Mouse (Mus musculus) midbrain, embryonic 14.5 days (tissue): ENCODE measurements around the gene Cdk15. TPM values are rescaled to one million over a fixed set of nuclear protein-coding genes. Genes with fewer than 3 reads are reported as not detected.

ENCODE experiments used
- ATAC-seq: fragments of 200-750 bp; cut with Nextera tagmentation; 2 replicates; pipeline ENCODE4 v1.8.0; 2017; ENCODE audit warnings: moderate number of reproducible peaks, moderate library complexity; ENCODE audit not compliant: low FRiP score, low TSS enrichment
- DNase-seq: peaks from one replicate; pipeline ENCODE4 v3.0.0-alpha.2; 2015
- H3K27ac ChIP-seq: fragments of 300-500 bp; sonication (generic); replicated peaks from 2 replicates; pipeline ENCODE4 v1.5.1; 2014; ENCODE audit warnings: mild to moderate bottlenecking, low read depth, low read length, moderate library complexity
- H3K27me3 ChIP-seq: fragments of 300-500 bp; sonication (generic); 2 replicates; pipeline ENCODE4 v1.6.1; 2014; ENCODE audit warnings: low read length, control low read depth, mixed read lengths; ENCODE audit not compliant: control insufficient read depth, insufficient read depth
- H3K36me3 ChIP-seq: fragments of 300-500 bp; sonication (generic); 2 replicates; pipeline ENCODE4 v1.6.1; 2014; ENCODE audit warnings: low read length, control low read depth; ENCODE audit not compliant: control insufficient read depth, insufficient read depth
- H3K4me1 ChIP-seq: fragments of 300-500 bp; sonication (generic); 2 replicates; pipeline ENCODE4 v1.6.1; 2014; ENCODE audit warnings: mild to moderate bottlenecking, antibody characterized with exemption, low read length, control low read depth; ENCODE audit not compliant: control insufficient read depth, insufficient read depth
- H3K4me2 ChIP-seq: fragments of 300-500 bp; sonication (generic); 2 replicates; pipeline ENCODE4 v1.6.1; 2014; ENCODE audit warnings: mild to moderate bottlenecking, low read length, moderate library complexity
- H3K4me3 ChIP-seq: fragments of 300-500 bp; sonication (generic); replicated peaks from 2 replicates; pipeline ENCODE4 v1.5.1; 2014; ENCODE audit warnings: low read depth, low read length
- H3K9ac ChIP-seq: fragments of 300-500 bp; sonication (generic); replicated peaks from 2 replicates; pipeline ENCODE4 v1.6.1; 2014; ENCODE audit warnings: mild to moderate bottlenecking, low read length, moderate library complexity
- H3K9me3 ChIP-seq: fragments of 300-500 bp; sonication (generic); 2 replicates; pipeline ENCODE4 v1.6.1; 2016; ENCODE audit warnings: low read length, control low read depth, mixed read lengths; ENCODE audit not compliant: control insufficient read depth
- WGBS: fragments of 180-500 bp; shearing (Covaris S2); extraction: QIAGEN DNeasy Blood & Tissue Kit; methylation state at CpG from one replicate; pipeline ENCODE4 v1.1.7; 2014; 5-methylcytosine and 5-hydroxymethylcytosine counted together
- polyA plus RNA-seq: library from polyadenylated mRNA; unstranded; fragments of >200 nt; fragmentation: Nextera tagmentation; extraction: Ambion mirVana; gene quantifications from 2 replicates; pipeline ENCODE4 v1.2.1, GENCODE M21; 2014

The Cdk15 gene
- polyA plus RNA-seq, 1 experiment from 2014 or later = 1.7 TPM

GRCm38 (mm10) chr1:59287733-59288132 is 31.0 kb downstream of the Cdk15 start:
- H3K4me1 ChIP-seq = no peaks in the 10 kb centered on the region
- no peak overlapping the region for H3K27ac ChIP-seq
- H3K9me3 ChIP-seq = 0 out of 2 replicates have a peak, but pooled peaks cover 3% of the 10 kb centered on the region
- ATAC-seq (no peak), DNase-seq (no peak)
- H3K27me3 ChIP-seq = no peaks in the 10 kb centered on the region
- no peak overlapping the region for H3K4me3 ChIP-seq
- WGBS = 68% methylated on average over 8 of the region's 8 CpGs
- H3K9ac ChIP-seq = no peak overlapping the region
- H3K4me2 ChIP-seq = no peak overlapping the region
- H3K36me3 ChIP-seq = no peaks in the 10 kb centered on the region

- Histone ChIP-seq H3K27me3 (no peaks in the 10 kb centered on the region), H3K27ac (no peak overlapping the region), H3K36me3 (no peaks in the 10 kb centered on the region), H3K4me2 (no peak overlapping the region), H3K9ac (no peak overlapping the region), H3K4me3 (no peak overlapping the region), H3K4me1 (no peaks in the 10 kb centered on the region), H3K9me3 (0 out of 2 replicates have a peak, but pooled peaks cover 3% of the 10 kb centered on the region)
- no peak for DNase-seq
- 37% methylated on average over 2 of the region's 2 CpGs for WGBS
- no peak for ATAC-seq
Measured at GRCm38 (mm10) chr1:59291652-59292051, 34.9 kb downstream of the Cdk15 start.

GRCm38 (mm10) chr1:59295769-59296168 is 39.1 kb downstream of the Cdk15 start:
- Histone ChIP-seq H3K4me2 (no peak overlapping the region), H3K4me3 (no peak overlapping the region), H3K27me3 (no peaks in the 10 kb centered on the region), H3K9me3 (no peaks in the 10 kb centered on the region), H3K36me3 (no peaks in the 10 kb centered on the region), H3K27ac (no peak overlapping the region), H3K9ac (no peak overlapping the region), H3K4me1 (no peaks in the 10 kb centered on the region)
- no peak for DNase-seq
- no peak for ATAC-seq
- WGBS = 79% methylated on average over 1 of the region's 1 CpGs

GRCm38 (mm10) chr1:59297167-59297566 is 40.5 kb downstream of the Cdk15 start:
- no peaks in the 10 kb centered on the region for H3K36me3 ChIP-seq
- ATAC-seq (no peak), DNase-seq (no peak)
- no peak overlapping the region for H3K27ac ChIP-seq
- no peak overlapping the region for H3K4me2 ChIP-seq
- no peak overlapping the region for H3K4me3 ChIP-seq
- no peaks in the 10 kb centered on the region for H3K9me3 ChIP-seq
- 78% methylated on average over 3 of the region's 3 CpGs for WGBS
- no peaks in the 10 kb centered on the region for H3K4me1 ChIP-seq
- no peak overlapping the region for H3K9ac ChIP-seq
- no peaks in the 10 kb centered on the region for H3K27me3 ChIP-seq

GRCm38 (mm10) chr1:59298491-59299090 is 41.9 kb downstream of the Cdk15 start:
- Histone ChIP-seq H3K27me3 (no peaks in the 10 kb centered on the region), H3K9me3 (no peaks in the 10 kb centered on the region), H3K4me1 (no peaks in the 10 kb centered on the region), H3K27ac (no peak overlapping the region), H3K4me3 (no peak overlapping the region), H3K36me3 (no peaks in the 10 kb centered on the region), H3K9ac (no peak overlapping the region), H3K4me2 (no peak overlapping the region)
- 59% methylated on average over 9 of the region's 9 CpGs for WGBS
- DNase-seq (no peak), ATAC-seq (no peak)

- ATAC-seq (no peak), DNase-seq (no peak)
- Histone ChIP-seq H3K4me1 (peaks cover 12% of the 10 kb centered on the region), H3K9me3 (no peaks in the 10 kb centered on the region), H3K27me3 (no peaks in the 10 kb centered on the region), H3K9ac (no peak overlapping the region), H3K27ac (no peak overlapping the region), H3K36me3 (no peaks in the 10 kb centered on the region), H3K4me3 (no peak overlapping the region), H3K4me2 (no peak overlapping the region)
- 82% methylated on average over 5 of the region's 5 CpGs for WGBS
Measured at GRCm38 (mm10) chr1:59307310-59307709, 50.6 kb downstream of the Cdk15 start.

GRCm38 (mm10) chr1:59311292-59311885 is 54.7 kb downstream of the Cdk15 start:
- Histone ChIP-seq H3K9ac (no peak overlapping the region), H3K9me3 (no peaks in the 10 kb centered on the region), H3K27ac (no peak overlapping the region), H3K4me2 (no peak overlapping the region), H3K4me3 (no peak overlapping the region), H3K4me1 (peaks cover 30% of the 10 kb centered on the region), H3K27me3 (no peaks in the 10 kb centered on the region), H3K36me3 (no peaks in the 10 kb centered on the region)
- ATAC-seq = no peak
- 52% methylated on average over 5 of the region's 5 CpGs for WGBS
- DNase-seq = peak; percentile 51

- 52% methylated on average over 10 of the region's 10 CpGs for WGBS
- Histone ChIP-seq H3K27ac (0 out of 2 replicates have a peak overlapping the region, but pooled peaks have one; percentile 49), H3K4me3 (no peak overlapping the region), H3K4me2 (no peak overlapping the region), H3K9ac (no peak overlapping the region), H3K9me3 (no peaks in the 10 kb centered on the region), H3K36me3 (no peaks in the 10 kb centered on the region), H3K27me3 (no peaks in the 10 kb centered on the region), H3K4me1 (peaks cover 31% of the 10 kb centered on the region)
- 0 out of 2 replicates have a peak, but pooled peaks have one; percentile 7 for ATAC-seq
- peak; percentile 63 for DNase-seq
Measured at GRCm38 (mm10) chr1:59312187-59313153, 55.8 kb downstream of the Cdk15 start.
